Mouse (Mus musculus) E14TG2a.4 (cell line): ENCODE results near the gene Pramef12.

Source experiments
- H3K27me3 ChIP-seq: 2 replicates; pipeline ENCODE4 v1.6.1; 2014; ENCODE audit warnings: low read length, control low read depth; ENCODE audit not compliant: insufficient read depth
- H3K36me3 ChIP-seq: 2 replicates; pipeline ENCODE4 v1.6.1; 2014; ENCODE audit warnings: low read length, control low read depth; ENCODE audit not compliant: insufficient read depth
- H3K4me1 ChIP-seq: replicated peaks from 2 replicates; pipeline ENCODE4 v1.6.1; 2014; ENCODE audit warnings: low read depth, low read length, control low read depth
- H3K4me3 ChIP-seq: replicated peaks from 2 replicates; pipeline ENCODE4 v1.5.1; 2014; ENCODE audit warnings: mild to moderate bottlenecking, low read length
- H3K9me3 ChIP-seq: 2 replicates; pipeline ENCODE4 v1.6.1; 2014; ENCODE audit warnings: low read length, control low read depth
- CTCF ChIP-seq: conservative IDR thresholded peaks from 2 replicates; pipeline ENCODE4 v1.5.1; 2014; ENCODE audit warnings: low read length
- NANOG ChIP-seq: IDR thresholded peaks from 2 replicates; pipeline ENCODE4 v1.6.1; 2014; ENCODE audit warnings: borderline replicate concordance, low read length, mixed read lengths
- POU5F1 ChIP-seq: IDR thresholded peaks from 2 replicates; pipeline ENCODE4 v1.6.1; 2014; ENCODE audit warnings: low read length, borderline replicate concordance

Gene Pramef12

DNA sequence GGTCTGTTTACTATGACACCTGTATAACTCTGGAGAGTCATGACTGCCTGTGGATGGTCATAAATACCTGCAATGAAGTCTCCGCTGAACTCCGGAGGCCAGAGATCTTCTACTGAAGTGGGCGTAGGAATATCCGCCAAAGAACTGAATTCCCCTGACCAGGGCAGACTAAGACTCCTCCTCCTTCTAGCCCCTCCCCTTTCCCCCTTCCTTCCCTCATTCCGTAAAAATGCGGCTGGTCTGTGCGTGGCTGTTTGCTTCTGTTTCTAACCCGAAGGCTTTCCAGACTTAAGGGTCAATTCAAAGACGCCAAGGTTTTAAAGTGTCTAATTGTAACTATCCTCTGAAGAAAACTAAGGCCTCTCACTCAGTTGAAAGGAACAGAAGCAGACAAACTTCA is at the start of gene Pramef12:
Gene Pramef12, minus strand, starts transcription at position 175 of the 400 bp plus-strand sequence.
- no peaks in the 10 kb centered on the region for H3K27me3 ChIP-seq
- peak within 1 kb of the TSS; percentile 51 for H3K4me3 ChIP-seq
- TF ChIP-seq POU5F1 (no peak), NANOG (no peak)
- peaks cover 60% of the 10 kb centered on the region for H3K4me1 ChIP-seq
- no peaks in the 10 kb centered on the region for H3K36me3 ChIP-seq
- no peaks in the 10 kb centered on the region for H3K9me3 ChIP-seq

DNA sequence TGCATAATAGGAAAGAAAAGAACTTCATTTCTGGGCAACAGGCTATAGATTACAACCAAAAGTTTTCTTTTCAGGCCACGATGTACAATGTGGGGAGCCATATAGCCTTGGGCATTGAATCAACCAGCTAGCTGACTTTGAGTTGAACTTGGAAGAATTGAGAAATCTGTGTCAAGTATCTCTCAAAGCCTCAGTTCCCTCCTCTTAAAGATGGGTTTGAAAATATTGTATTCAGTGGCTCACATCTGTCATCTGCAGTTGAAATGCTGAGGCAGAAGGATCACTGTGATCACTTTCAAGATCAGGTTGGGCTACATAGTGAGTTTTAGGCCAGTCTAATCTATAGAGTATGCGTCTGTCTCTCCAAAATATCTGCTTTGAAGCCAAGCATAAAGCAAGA is 45.0 kb upstream of the Pramef12 start, which contains the start of gene Gm9944:
Gene Gm9944, minus strand, starts transcription at position 101 of the 400 bp plus-strand sequence.
- no peak within 1 kb of the TSS for H3K4me3 ChIP-seq
- no peaks in the 10 kb centered on the region for H3K27me3 ChIP-seq
- H3K36me3 ChIP-seq = no peaks in the 10 kb centered on the region
- H3K4me1 ChIP-seq = no peaks in the 10 kb centered on the region
- no peaks in the 10 kb centered on the region for H3K9me3 ChIP-seq
- TF ChIP-seq NANOG = no peak
- TF ChIP-seq POU5F1 = no peak
- TF ChIP-seq CTCF = no peak

DNA sequence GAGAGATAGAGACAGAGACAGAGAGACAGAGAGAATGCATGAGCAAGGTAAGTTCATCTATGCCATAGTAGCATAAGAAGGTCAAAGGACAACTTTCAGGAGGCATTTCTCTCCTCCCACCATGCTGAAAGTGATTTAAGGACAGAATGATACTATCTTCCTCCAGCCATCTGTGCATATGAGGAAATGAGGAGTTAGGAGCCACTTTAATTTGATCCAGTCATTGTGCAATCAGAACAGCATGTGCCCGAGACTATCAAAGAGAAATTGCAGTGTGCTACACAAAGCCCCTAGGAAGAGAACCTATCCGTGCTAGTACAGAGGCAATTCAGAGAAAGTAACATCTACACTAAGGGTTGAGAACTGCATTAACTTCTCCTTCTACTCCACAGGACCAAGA is 40.3 kb upstream of the Pramef12 start:
- Histone ChIP-seq H3K4me3 (no peak overlapping the region), H3K4me1 (no peaks in the 10 kb centered on the region), H3K9me3 (no peaks in the 10 kb centered on the region), H3K36me3 (no peaks in the 10 kb centered on the region), H3K27me3 (no peaks in the 10 kb centered on the region)
- TF ChIP-seq POU5F1 (no peak), NANOG (no peak), CTCF (no peak)

DNA sequence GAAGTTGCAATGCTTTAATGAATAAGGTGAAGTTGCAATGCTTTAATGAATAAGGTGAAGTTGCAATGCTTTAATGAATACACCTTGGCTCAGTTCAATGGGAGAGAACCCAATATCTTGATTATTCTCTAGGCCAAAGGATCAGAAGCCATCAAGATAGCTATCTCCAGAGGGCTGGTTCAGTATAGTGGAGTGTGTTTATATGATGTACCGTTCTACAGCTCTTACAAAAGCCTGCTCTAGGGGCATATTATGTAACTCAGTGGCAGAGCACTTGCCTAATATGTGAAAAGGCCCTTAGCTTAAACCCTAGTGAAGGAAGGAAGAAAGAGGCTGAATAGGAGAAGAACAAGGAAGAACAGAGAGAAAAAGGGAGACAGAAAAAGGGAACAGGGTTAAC is 33.3 kb upstream of the Pramef12 start:
- Histone ChIP-seq H3K9me3 (no peaks in the 10 kb centered on the region), H3K36me3 (no peaks in the 10 kb centered on the region), H3K4me1 (no peaks in the 10 kb centered on the region), H3K27me3 (no peaks in the 10 kb centered on the region), H3K4me3 (no peak overlapping the region)
- TF ChIP-seq NANOG (no peak), POU5F1 (no peak), CTCF (no peak)

DNA sequence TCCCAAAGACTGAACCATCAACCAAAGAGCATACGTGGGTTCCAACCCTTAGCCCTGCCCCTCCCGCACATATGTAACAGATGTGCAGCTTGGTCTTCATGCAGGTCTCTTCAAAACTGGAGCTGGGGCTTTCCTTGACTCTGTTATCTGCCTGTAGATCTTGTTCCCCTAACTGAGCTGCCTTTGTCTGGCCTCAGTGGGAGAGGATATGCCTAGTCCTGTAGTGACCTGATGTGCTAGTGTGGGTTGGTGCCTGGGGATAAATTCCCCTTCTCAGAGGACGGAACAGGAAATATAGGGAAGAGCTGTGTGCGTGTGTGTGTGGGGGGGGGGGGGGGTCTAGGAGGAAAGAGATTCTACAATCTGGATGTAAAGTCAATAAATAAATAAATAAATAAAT is 32.8 kb upstream of the Pramef12 start:
- H3K9me3 ChIP-seq = no peaks in the 10 kb centered on the region
- H3K27me3 ChIP-seq = no peaks in the 10 kb centered on the region
- no peak overlapping the region for H3K4me3 ChIP-seq
- no peaks in the 10 kb centered on the region for H3K4me1 ChIP-seq
- H3K36me3 ChIP-seq = no peaks in the 10 kb centered on the region
- TF ChIP-seq POU5F1 (no peak), NANOG (no peak), CTCF (no peak)

DNA sequence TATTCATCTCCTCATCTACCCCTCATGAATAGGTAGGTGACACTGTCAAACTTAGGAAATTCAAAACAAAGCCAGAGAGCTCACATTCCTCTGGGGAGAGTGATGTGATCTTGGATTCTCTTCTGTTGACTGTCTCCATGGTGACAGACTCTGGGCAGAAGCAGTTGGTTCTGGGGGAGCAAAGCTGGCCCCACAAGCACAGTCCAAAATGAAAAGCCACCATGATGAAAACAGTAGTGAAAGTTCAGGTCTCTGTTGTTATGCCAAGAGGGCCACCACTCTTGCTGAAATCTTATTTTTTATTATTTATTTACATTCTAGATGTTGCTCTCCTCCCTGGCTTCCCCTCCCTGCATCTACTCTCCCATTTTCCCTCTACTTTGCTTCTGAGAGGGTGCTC is 30.4 kb upstream of the Pramef12 start, which contains the start of gene 1700012P22Rik:
Gene 1700012P22Rik, minus strand, starts transcription at position 101 of the 400 bp plus-strand sequence.
- Histone ChIP-seq H3K9me3 (no peaks in the 10 kb centered on the region), H3K4me1 (no peaks in the 10 kb centered on the region), H3K27me3 (no peaks in the 10 kb centered on the region), H3K36me3 (no peaks in the 10 kb centered on the region), H3K4me3 (no peak within 1 kb of the TSS)
- TF ChIP-seq POU5F1 = no peak
- TF ChIP-seq CTCF = no peak
- TF ChIP-seq NANOG = no peak

DNA sequence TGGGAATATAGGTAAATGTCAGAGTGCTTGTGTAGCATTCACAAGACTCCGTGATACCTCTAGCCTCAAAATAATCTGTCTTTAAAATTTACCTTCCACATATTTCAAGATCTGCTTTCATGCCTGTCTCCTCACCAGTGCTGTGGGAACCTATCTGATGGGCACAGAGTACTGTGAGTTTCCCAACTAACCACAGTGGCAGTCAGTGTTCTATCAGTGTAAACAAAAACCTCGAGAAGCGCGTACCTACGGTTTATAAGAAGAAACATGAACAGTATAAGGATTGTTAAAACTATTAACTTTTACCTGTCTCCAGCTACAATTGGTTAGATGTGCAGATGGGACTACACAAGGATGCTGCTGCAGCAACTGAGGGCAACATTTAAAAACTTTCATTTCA is 25.0 kb upstream of the Pramef12 start:
- Histone ChIP-seq H3K27me3 (no peaks in the 10 kb centered on the region), H3K36me3 (no peaks in the 10 kb centered on the region), H3K9me3 (no peaks in the 10 kb centered on the region), H3K4me1 (no peaks in the 10 kb centered on the region), H3K4me3 (no peak overlapping the region)
- TF ChIP-seq NANOG (no peak), CTCF (no peak), POU5F1 (no peak)

DNA sequence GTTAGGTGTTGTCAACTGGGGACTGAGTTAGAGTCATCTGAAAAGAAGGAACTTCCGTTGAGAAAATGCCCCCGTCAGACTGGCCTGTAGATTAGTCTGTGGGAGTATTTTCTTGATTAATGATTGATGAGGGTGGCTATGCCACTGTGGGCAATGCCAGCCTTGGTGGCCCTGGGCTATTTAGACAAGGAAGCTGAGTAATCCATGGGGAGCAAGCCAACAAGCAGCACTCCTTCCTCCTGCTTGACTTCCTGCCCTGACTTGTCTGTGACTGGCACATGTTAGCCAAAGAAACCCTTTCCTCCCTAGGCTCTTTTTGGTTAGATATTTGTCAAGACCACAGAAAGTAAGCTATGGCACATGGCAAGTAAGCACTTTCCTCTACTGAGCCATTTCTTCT is 22.5 kb upstream of the Pramef12 start:
- no peaks in the 10 kb centered on the region for H3K9me3 ChIP-seq
- TF ChIP-seq POU5F1 (no peak), NANOG (no peak), CTCF (no peak)
- H3K27me3 ChIP-seq = no peaks in the 10 kb centered on the region
- H3K4me3 ChIP-seq = no peak overlapping the region
- H3K36me3 ChIP-seq = no peaks in the 10 kb centered on the region
- H3K4me1 ChIP-seq = no peaks in the 10 kb centered on the region

DNA sequence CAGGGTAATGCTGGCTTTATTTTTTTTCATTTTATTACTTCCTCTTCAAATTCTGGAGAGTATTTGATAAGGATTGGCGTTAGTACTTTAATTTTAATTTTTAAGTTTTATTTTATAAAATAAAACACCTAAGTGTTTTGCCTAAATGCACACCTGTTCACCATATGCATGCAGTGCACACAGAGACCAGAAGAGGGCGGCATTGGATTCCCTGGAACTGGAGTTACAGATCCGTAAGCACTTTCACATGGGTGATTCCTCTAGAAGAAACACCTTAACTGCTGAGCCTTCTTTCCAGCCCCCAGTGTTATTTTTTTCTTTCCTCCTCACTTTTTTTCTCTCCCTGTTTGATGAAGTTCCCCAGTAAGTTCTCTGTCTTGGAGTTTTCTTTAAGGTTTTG is 20.6 kb upstream of the Pramef12 start:
- no peaks in the 10 kb centered on the region for H3K9me3 ChIP-seq
- H3K4me3 ChIP-seq = no peak overlapping the region
- no peaks in the 10 kb centered on the region for H3K27me3 ChIP-seq
- H3K36me3 ChIP-seq = no peaks in the 10 kb centered on the region
- TF ChIP-seq CTCF (peak; percentile 88), NANOG (no peak)
- no peaks in the 10 kb centered on the region for H3K4me1 ChIP-seq
